Mouse (Mus musculus): Measurements from ENCODE around the gene Nr4a3.

- TF ChIP-seq CTCF (IDR thresholded peaks at IDR 0.05; ENCODE audit: insufficient read depth, low read depth, low read length), result no peak
- peak; percentile 85; the same call in 1 of the 2 replicates for TF ChIP-seq POLR2A (IDR thresholded peaks at IDR 0.05; ENCODE audit: insufficient read depth, low read depth, low read length)
Observed at GRCm38 (mm10) chr4:48044491-48045211, at the start of gene Nr4a3.
